Mouse (Mus musculus) neural tube, embryonic 11.5 days (tissue): ENCODE measurements around the gene Hyal1. TPM values are rescaled to one million over a fixed set of nuclear protein-coding genes. Genes with fewer than 3 reads are reported as not detected.
A peak's percentile ranks its signal among the peaks of the same experiment; 100 is the strongest.

Source experiments
- ATAC-seq: fragments of 200-750 bp; cut with Nextera tagmentation; 2 replicates; pipeline ENCODE4 v1.8.0; 2017; ENCODE audit warnings: moderate number of reproducible peaks, mild to moderate bottlenecking, moderate TSS enrichment, moderate library complexity; ENCODE audit not compliant: insufficient read depth, low FRiP score, low TSS enrichment
- DNase-seq: peaks from one replicate; pipeline ENCODE4 v3.0.0-alpha.2; 2015; ENCODE audit warnings: low spot score
- H3K27ac ChIP-seq: fragments of 300-500 bp; sonication (generic); 2 replicates; pipeline ENCODE4 v1.5.1; 2014; ENCODE audit warnings: low read depth, mild to moderate bottlenecking, low read length
- H3K27me3 ChIP-seq: fragments of 300-500 bp; sonication (generic); 2 replicates; pipeline ENCODE4 v1.6.1; 2014; ENCODE audit warnings: mild to moderate bottlenecking, low read length, mixed read lengths; ENCODE audit not compliant: control insufficient read depth, insufficient read depth
- H3K36me3 ChIP-seq: fragments of 300-500 bp; sonication (generic); 2 replicates; pipeline ENCODE4 v1.6.1; 2014; ENCODE audit warnings: mild to moderate bottlenecking, low read length, moderate library complexity, mixed read lengths; ENCODE audit not compliant: control insufficient read depth, insufficient read depth
- H3K4me1 ChIP-seq: fragments of 300-500 bp; sonication (generic); 2 replicates; pipeline ENCODE4 v1.6.1; 2014; ENCODE audit warnings: low read length, mixed read lengths; ENCODE audit not compliant: control insufficient read depth, insufficient read depth
- H3K4me2 ChIP-seq: fragments of 300-500 bp; sonication (generic); 2 replicates; pipeline ENCODE4 v1.6.1; 2014; ENCODE audit warnings: low read depth, mild to moderate bottlenecking, moderate library complexity
- H3K4me3 ChIP-seq: fragments of 300-500 bp; sonication (generic); 2 replicates; pipeline ENCODE4 v1.5.1; 2014; ENCODE audit warnings: low read depth, low read length
- H3K9ac ChIP-seq: fragments of 300-500 bp; sonication (generic); 2 replicates; pipeline ENCODE4 v1.6.1; 2014; ENCODE audit warnings: mild to moderate bottlenecking, low read length
- H3K9me3 ChIP-seq: fragments of 300-500 bp; sonication (generic); 2 replicates; pipeline ENCODE4 v1.6.1; 2016; ENCODE audit warnings: low read length; ENCODE audit not compliant: control insufficient read depth
- WGBS: fragments of 180-500 bp; shearing (Covaris S2); extraction: QIAGEN DNeasy Blood & Tissue Kit; methylation state at CpG from one replicate; pipeline ENCODE4 v1.1.7; 2014; 5-methylcytosine and 5-hydroxymethylcytosine counted together
- polyA plus RNA-seq: library from polyadenylated mRNA; unstranded; fragments of >200 nt; fragmentation: Nextera tagmentation; extraction: Ambion mirVana; gene quantifications from 2 replicates; pipeline ENCODE4 v1.2.1, GENCODE M21; 2014

The Hyal1 gene
- polyA plus RNA-seq, 1 experiment from 2014 or later: 4.0 TPM

- Histone ChIP-seq H3K27me3 (no peaks in the 10 kb centered on the region), H3K4me2 (no peak overlapping the region), H3K27ac (no peak overlapping the region), H3K9ac (no peak overlapping the region; the same call in 1 of the 2 replicates), H3K4me3 (no peak overlapping the region), H3K4me1 (peaks cover 21% of the 10 kb centered on the region), H3K9me3 (no peaks in the 10 kb centered on the region), H3K36me3 (no peaks in the 10 kb centered on the region)
- 81% methylated on average over 6 of the region's 6 CpGs for WGBS
- ATAC-seq (no peak), DNase-seq (no peak)
Observed at GRCm38 (mm10) chr9:107603251-107603650, 26.5 kb downstream of the Hyal1 start.

DNA sequence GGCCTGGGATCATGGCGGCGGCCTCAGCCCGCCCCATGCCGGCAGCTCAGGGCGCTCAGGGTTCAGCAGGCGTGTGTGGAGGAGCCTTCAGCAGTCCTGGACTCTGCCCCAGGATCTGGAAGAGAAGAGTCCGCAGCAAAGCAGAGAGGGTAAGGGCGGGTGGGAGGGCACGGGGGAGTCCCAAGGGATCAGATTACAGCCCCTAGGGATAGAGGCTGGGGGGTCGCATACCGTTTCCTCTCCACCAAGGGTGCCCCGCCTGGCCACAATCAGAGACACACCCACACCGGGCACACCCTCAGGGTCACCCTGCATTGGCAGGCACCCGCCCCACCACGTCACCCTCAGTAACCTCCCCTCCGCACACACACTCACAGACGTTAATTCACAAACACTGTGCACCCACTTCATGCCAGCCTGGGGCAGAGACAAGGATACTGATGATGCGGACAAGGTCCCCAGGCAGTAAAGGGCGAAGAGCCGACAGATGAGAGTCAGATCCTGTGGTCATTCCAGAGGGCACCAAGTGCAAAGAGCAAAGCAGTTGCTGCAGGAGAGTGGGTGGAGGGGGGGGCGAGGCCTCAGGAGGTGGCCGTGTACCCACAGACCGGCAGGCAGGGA, 28.4 kb downstream of the Hyal1 start:
- no peak overlapping the region for H3K27ac ChIP-seq
- 37% methylated on average over 23 of the region's 23 CpGs for WGBS
- no peaks in the 10 kb centered on the region for H3K36me3 ChIP-seq
- ATAC-seq (no peak), DNase-seq (no peak)
- H3K27me3 ChIP-seq: no peaks in the 10 kb centered on the region
- no peak overlapping the region for H3K4me3 ChIP-seq
- peaks cover 27% of the 10 kb centered on the region for H3K4me1 ChIP-seq
- H3K9ac ChIP-seq: no peak overlapping the region
- peak overlapping the region; percentile 15 for H3K4me2 ChIP-seq
- no peaks in the 10 kb centered on the region for H3K9me3 ChIP-seq

- peaks cover 32% of the 10 kb centered on the region for H3K4me1 ChIP-seq
- no peaks in the 10 kb centered on the region for H3K9me3 ChIP-seq
- H3K9ac ChIP-seq: no peak overlapping the region
- no peaks in the 10 kb centered on the region for H3K27me3 ChIP-seq
- no peaks in the 10 kb centered on the region for H3K36me3 ChIP-seq
- no peak overlapping the region for H3K4me3 ChIP-seq
- no peak overlapping the region; the same call in 1 of the 2 replicates for H3K27ac ChIP-seq
- DNase-seq: no peak
- H3K4me2 ChIP-seq: peak overlapping the region; percentile 4; the same call in 1 of the 2 replicates
- ATAC-seq: no peak
- 6% methylated on average over 9 of the region's 9 CpGs for WGBS
Observed at GRCm38 (mm10) chr9:107606591-107606990, 29.9 kb downstream of the Hyal1 start.

GRCm38 (mm10) chr9:107607036-107607435, 30.3 kb downstream of the Hyal1 start:
- ATAC-seq: no peak
- Histone ChIP-seq H3K9ac (no peak overlapping the region), H3K9me3 (no peaks in the 10 kb centered on the region), H3K4me3 (no peak overlapping the region), H3K27ac (no peak overlapping the region), H3K36me3 (no peaks in the 10 kb centered on the region), H3K27me3 (no peaks in the 10 kb centered on the region), H3K4me2 (peak overlapping the region; percentile 2; the same call in 1 of the 2 replicates), H3K4me1 (peaks cover 37% of the 10 kb centered on the region)
- DNase-seq: no peak
- 52% methylated on average over 2 of the region's 2 CpGs for WGBS

GRCm38 (mm10) chr9:107607653-107608245, 31.0 kb downstream of the Hyal1 start:
- no peak overlapping the region for H3K4me3 ChIP-seq
- no peak overlapping the region for H3K4me2 ChIP-seq
- H3K9ac ChIP-seq: no peak overlapping the region; the same call in 1 of the 2 replicates
- peaks cover 38% of the 10 kb centered on the region for H3K4me1 ChIP-seq
- no peaks in the 10 kb centered on the region for H3K36me3 ChIP-seq
- no peaks in the 10 kb centered on the region for H3K27me3 ChIP-seq
- H3K9me3 ChIP-seq: no peaks in the 10 kb centered on the region
- no peak for ATAC-seq
- 55% methylated on average over 9 of the region's 9 CpGs for WGBS
- no peak overlapping the region for H3K27ac ChIP-seq
- DNase-seq: no peak

GRCm38 (mm10) chr9:107608741-107609432, 32.2 kb downstream of the Hyal1 start, which contains the start of gene Sema3b:
Gene Sema3b (minus strand): TSS chr9:107609229.
- H3K4me2 ChIP-seq: no peak within 1 kb of the TSS
- no peaks in the 10 kb centered on the region for H3K9me3 ChIP-seq
- 36% methylated on average over 12 of the region's 12 CpGs for WGBS
- H3K36me3 ChIP-seq: no peaks in the 10 kb centered on the region
- H3K4me1 ChIP-seq: peaks cover 41% of the 10 kb centered on the region
- no peaks in the 10 kb centered on the region for H3K27me3 ChIP-seq
- H3K27ac ChIP-seq: no peak within 1 kb of the TSS
- no peak within 1 kb of the TSS for H3K4me3 ChIP-seq
- no peak for ATAC-seq
- no peak for DNase-seq
- no peak within 1 kb of the TSS; the same call in 1 of the 2 replicates for H3K9ac ChIP-seq

DNA sequence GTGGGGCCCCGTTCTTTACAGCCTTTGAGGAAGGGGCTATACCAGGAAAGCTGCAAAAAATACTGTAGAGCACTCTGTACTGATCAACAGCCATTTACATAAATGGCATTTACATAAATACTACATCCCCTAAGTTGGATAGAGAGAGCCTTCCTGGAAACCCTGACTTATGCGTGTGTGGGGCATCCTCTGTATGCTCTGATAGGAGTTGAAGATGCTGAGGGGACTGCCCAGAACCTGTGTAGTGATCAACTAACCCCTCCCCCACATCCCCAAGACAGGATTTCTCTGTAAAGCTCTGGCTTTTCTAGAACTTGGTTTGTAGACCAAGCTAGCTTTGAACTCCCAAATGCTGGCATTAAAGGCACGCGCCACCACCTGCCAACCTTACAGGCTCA, 32.7 kb downstream of the Hyal1 start:
- ATAC-seq: no peak
- H3K27ac ChIP-seq: no peak overlapping the region
- no peak overlapping the region for H3K4me2 ChIP-seq
- no peaks in the 10 kb centered on the region for H3K9me3 ChIP-seq
- no peaks in the 10 kb centered on the region for H3K27me3 ChIP-seq
- 68% methylated on average over 4 of the region's 4 CpGs for WGBS
- no peak overlapping the region for H3K9ac ChIP-seq
- H3K36me3 ChIP-seq: no peaks in the 10 kb centered on the region
- H3K4me1 ChIP-seq: peaks cover 38% of the 10 kb centered on the region
- no peak overlapping the region for H3K4me3 ChIP-seq
- no peak for DNase-seq

GRCm38 (mm10) chr9:107611456-107612190, 34.9 kb downstream of the Hyal1 start:
- H3K27me3 ChIP-seq: no peaks in the 10 kb centered on the region
- peak overlapping the region; percentile 98 for H3K27ac ChIP-seq
- DNase-seq (no peak), ATAC-seq (no peak)
- H3K4me1 ChIP-seq: peaks cover 44% of the 10 kb centered on the region
- H3K9ac ChIP-seq: peak overlapping the region; percentile 72
- peak overlapping the region; percentile 69 for H3K4me2 ChIP-seq
- H3K9me3 ChIP-seq: no peaks in the 10 kb centered on the region
- H3K36me3 ChIP-seq: peaks cover 15% of the 10 kb centered on the region
- no peak overlapping the region for H3K4me3 ChIP-seq
- WGBS: 82% methylated on average over 6 of the region's 6 CpGs
